Mouse (Mus musculus): ENCODE measurements at regions not wholly inside any gene's neighbourhood (a gene's known extent, or its start where the extent isn't known, plus 50 kb on each side); places are given as distances from the start of the nearest gene placed in this dataset.

DNA sequence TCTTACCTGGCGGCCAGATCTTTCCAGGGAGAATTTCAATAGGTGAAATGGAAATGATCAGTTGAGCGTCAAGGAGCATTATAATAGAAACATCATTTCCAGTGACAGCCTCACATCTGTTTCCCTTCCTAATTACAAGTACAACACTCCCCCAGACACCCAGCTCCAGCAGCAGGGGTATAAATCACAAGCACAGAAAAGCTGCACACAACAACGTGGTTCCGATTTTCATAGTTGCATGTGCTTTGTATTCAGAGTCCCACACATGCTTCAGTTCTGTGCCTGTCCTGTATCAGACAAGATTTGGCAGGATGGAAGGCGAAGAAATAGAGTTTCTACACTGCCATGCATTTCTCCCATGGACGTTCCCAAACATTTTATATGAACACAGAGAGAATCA is 215.7 kb downstream of the Hdgfl1 start:
- 78% methylated on average over 6 of the region's 6 CpGs for WGBS
- no peak overlapping the region for H3K4me3 ChIP-seq (ENCODE audit: control insufficient read depth, insufficient read depth, low read length)
- TF ChIP-seq CTCF (IDR thresholded peaks at IDR 0.05; ENCODE audit: borderline replicate concordance, control insufficient read depth, extremely low read depth, insufficient read depth, low read length, poor library complexity) (no peak), POLR2A (IDR thresholded peaks at IDR 0.05; ENCODE audit: control insufficient read depth, extremely low read depth, insufficient read depth, low read length, poor library complexity) (no peak)
- H3K27ac ChIP-seq (ENCODE audit: control insufficient read depth, insufficient read depth, low read length): no peak overlapping the region
- H3K4me1 ChIP-seq (replicated peaks; ENCODE audit: control insufficient read depth, insufficient read depth, low read length): no peaks in the 10 kb centered on the region
- no peaks in the 10 kb centered on the region for H3K36me3 ChIP-seq (ENCODE audit: control insufficient read depth, insufficient read depth, low read length)
- no peak for DNase-seq
- H3K27me3 ChIP-seq (ENCODE audit: control insufficient read depth, insufficient read depth, low read length): no peaks in the 10 kb centered on the region

DNA sequence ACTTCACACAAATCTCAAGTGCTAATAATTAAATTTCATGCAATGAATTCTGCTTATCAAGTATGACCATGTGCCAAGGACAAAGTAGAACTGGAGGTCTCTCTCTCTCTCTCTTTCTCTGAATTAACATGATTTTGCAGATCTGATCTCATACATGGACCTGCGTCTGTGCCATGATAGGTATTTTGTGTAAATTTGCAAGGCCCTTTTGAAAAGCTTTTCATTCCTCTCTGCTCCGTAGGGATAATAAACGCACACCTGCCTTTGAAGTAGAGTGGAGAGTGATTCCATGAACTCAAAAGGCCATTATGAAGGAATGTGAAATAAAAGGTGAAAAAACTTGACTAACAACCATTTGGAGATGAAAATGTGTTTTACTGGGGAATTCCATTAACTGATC is 217.8 kb downstream of the Hdgfl1 start:
- Histone ChIP-seq H3K27ac (ENCODE audit: control insufficient read depth, insufficient read depth, low read length) (no peak overlapping the region), H3K36me3 (ENCODE audit: control insufficient read depth, insufficient read depth, low read length) (no peaks in the 10 kb centered on the region), H3K4me1 (replicated peaks; ENCODE audit: control insufficient read depth, insufficient read depth, low read length) (no peaks in the 10 kb centered on the region), H3K27me3 (ENCODE audit: control insufficient read depth, insufficient read depth, low read length) (no peaks in the 10 kb centered on the region), H3K4me3 (ENCODE audit: control insufficient read depth, insufficient read depth, low read length) (no peak overlapping the region)
- TF ChIP-seq CTCF (IDR thresholded peaks at IDR 0.05; ENCODE audit: borderline replicate concordance, control insufficient read depth, extremely low read depth, insufficient read depth, low read length, poor library complexity) (no peak), POLR2A (IDR thresholded peaks at IDR 0.05; ENCODE audit: control insufficient read depth, extremely low read depth, insufficient read depth, low read length, poor library complexity) (no peak)
- no peak for DNase-seq
- WGBS: 96% methylated on average over 3 of the region's 3 CpGs

DNA sequence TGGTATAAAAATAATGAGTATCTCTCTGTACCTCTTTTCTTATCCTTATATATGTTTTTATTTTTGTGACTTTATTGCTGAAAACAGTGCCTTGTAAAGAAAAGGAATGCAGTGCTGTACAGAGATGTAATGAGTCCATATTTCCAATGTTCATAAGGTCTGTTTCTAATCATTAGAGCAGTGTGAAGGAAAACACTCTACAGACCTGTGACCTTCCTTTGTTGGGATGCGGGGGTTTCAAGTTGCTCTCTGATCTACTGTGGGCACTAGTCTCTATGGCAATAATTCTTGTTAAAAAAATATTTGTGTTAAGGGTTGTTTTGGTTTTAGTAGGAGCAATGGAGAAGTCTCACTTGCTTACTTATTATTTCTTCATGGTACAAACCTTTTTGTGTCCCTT is 231.0 kb downstream of the Hdgfl1 start:
- H3K4me1 ChIP-seq (replicated peaks; ENCODE audit: control insufficient read depth, insufficient read depth, low read length): no peaks in the 10 kb centered on the region
- no peaks in the 10 kb centered on the region for H3K36me3 ChIP-seq (ENCODE audit: control insufficient read depth, insufficient read depth, low read length)
- WGBS: 82% methylated on average over 1 of the region's 1 CpGs
- H3K27me3 ChIP-seq (ENCODE audit: control insufficient read depth, insufficient read depth, low read length): no peaks in the 10 kb centered on the region
- TF ChIP-seq CTCF (IDR thresholded peaks at IDR 0.05; ENCODE audit: borderline replicate concordance, control insufficient read depth, extremely low read depth, insufficient read depth, low read length, poor library complexity) (no peak), POLR2A (IDR thresholded peaks at IDR 0.05; ENCODE audit: control insufficient read depth, extremely low read depth, insufficient read depth, low read length, poor library complexity) (no peak)
- no peak overlapping the region for H3K4me3 ChIP-seq (ENCODE audit: control insufficient read depth, insufficient read depth, low read length)
- DNase-seq: no peak
- H3K27ac ChIP-seq (ENCODE audit: control insufficient read depth, insufficient read depth, low read length): no peak overlapping the region

DNA sequence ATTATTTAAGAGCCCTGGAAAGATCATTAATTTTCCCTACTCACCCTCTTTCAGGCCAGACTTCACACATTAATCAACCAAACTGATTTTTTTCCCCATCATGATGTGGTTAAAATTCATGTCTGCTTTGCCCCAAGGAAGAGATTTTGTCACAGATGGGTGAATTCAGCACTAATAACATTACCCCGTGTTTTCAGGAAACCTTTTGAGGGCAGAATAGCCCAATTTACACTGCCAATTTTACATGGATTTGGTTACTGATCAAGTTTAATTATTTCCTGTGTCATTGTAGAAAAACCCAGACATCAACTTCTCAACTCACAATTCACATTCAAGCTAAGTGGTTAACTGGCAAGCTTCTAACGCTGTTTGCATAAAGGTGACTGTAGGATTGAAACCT is 233.4 kb downstream of the Hdgfl1 start:
- H3K27ac ChIP-seq (ENCODE audit: control insufficient read depth, insufficient read depth, low read length): no peak overlapping the region
- TF ChIP-seq POLR2A (IDR thresholded peaks at IDR 0.05; ENCODE audit: control insufficient read depth, extremely low read depth, insufficient read depth, low read length, poor library complexity) (no peak), CTCF (IDR thresholded peaks at IDR 0.05; ENCODE audit: borderline replicate concordance, control insufficient read depth, extremely low read depth, insufficient read depth, low read length, poor library complexity) (no peak)
- H3K36me3 ChIP-seq (ENCODE audit: control insufficient read depth, insufficient read depth, low read length): no peaks in the 10 kb centered on the region
- no peak for DNase-seq
- H3K4me3 ChIP-seq (ENCODE audit: control insufficient read depth, insufficient read depth, low read length): no peak overlapping the region
- no peaks in the 10 kb centered on the region for H3K4me1 ChIP-seq (replicated peaks; ENCODE audit: control insufficient read depth, insufficient read depth, low read length)
- H3K27me3 ChIP-seq (ENCODE audit: control insufficient read depth, insufficient read depth, low read length): no peaks in the 10 kb centered on the region
- 42% methylated on average over 2 of the region's 2 CpGs for WGBS

DNA sequence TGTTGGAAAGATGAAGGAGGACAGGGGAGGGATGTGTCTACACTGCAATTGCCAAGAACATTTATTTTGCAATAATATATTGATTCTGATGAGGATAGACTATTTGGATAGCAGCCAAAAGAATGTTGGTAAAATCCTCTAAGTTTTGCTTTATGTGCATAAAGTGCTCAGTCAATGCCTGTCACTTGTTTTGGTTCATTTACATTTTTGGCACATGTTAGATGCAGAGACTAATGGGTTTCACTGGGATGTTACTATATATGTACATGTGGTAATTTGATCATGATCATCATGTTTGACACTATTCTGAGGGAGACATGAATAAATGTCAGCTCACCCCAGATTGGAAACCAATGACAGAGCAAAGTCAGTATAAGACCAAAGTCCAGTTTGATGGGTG is 237.2 kb downstream of the Hdgfl1 start:
- Histone ChIP-seq H3K4me3 (ENCODE audit: control insufficient read depth, insufficient read depth, low read length) (no peak overlapping the region), H3K36me3 (ENCODE audit: control insufficient read depth, insufficient read depth, low read length) (no peaks in the 10 kb centered on the region), H3K27me3 (ENCODE audit: control insufficient read depth, insufficient read depth, low read length) (no peaks in the 10 kb centered on the region), H3K4me1 (replicated peaks; ENCODE audit: control insufficient read depth, insufficient read depth, low read length) (no peaks in the 10 kb centered on the region), H3K27ac (ENCODE audit: control insufficient read depth, insufficient read depth, low read length) (no peak overlapping the region)
- TF ChIP-seq POLR2A (IDR thresholded peaks at IDR 0.05; ENCODE audit: control insufficient read depth, extremely low read depth, insufficient read depth, low read length, poor library complexity): no peak
- DNase-seq: no peak

DNA sequence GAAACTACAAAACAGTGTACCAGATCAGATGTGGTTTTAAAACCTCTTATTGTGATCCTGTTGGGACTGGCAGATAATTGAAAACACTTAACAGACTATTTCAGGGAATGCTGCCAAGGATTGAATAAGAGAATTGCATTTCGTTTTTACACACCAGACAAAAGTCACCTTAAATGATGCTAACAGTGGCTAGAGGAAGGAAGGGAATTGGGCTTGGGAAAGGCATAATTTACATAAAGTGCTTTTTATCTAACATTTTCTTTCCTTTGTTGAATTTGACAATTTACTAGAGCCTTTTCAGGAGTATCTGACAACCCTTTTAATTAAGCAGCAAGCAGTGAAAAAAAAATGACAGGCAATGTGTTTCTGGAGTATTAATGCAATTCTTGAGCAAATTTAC is 250.9 kb downstream of the Hdgfl1 start:
- H3K27ac ChIP-seq (ENCODE audit: control insufficient read depth, insufficient read depth, low read length): no peak overlapping the region
- no peak overlapping the region for H3K4me3 ChIP-seq (ENCODE audit: control insufficient read depth, insufficient read depth, low read length)
- H3K36me3 ChIP-seq (ENCODE audit: control insufficient read depth, insufficient read depth, low read length): no peaks in the 10 kb centered on the region
- WGBS: 65% methylated on average over 1 of the region's 1 CpGs
- DNase-seq: no peak
- TF ChIP-seq CTCF (IDR thresholded peaks at IDR 0.05; ENCODE audit: borderline replicate concordance, control insufficient read depth, extremely low read depth, insufficient read depth, low read length, poor library complexity) (no peak), POLR2A (IDR thresholded peaks at IDR 0.05; ENCODE audit: control insufficient read depth, extremely low read depth, insufficient read depth, low read length, poor library complexity) (no peak)
- H3K4me1 ChIP-seq (replicated peaks; ENCODE audit: control insufficient read depth, insufficient read depth, low read length): no peaks in the 10 kb centered on the region
- no peaks in the 10 kb centered on the region for H3K27me3 ChIP-seq (ENCODE audit: control insufficient read depth, insufficient read depth, low read length)

DNA sequence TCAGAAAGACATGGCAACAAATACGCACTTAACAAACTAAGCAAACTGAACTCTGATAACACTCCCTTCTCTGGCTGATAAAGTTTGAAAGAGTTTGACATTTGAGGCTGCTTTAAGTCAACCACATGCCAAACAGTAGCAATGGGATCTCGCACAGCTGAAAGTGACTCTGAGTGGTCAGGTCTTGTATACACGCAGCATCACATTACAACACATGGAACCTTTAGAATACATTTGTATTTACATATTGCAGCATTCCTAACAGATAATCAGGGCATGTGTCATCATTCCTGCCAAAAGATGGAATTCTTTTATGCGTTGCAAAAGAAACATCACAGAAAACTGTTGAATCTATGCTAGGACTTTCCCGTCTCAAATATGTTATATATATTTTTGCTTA is 251.5 kb downstream of the Hdgfl1 start:
- 93% methylated on average over 5 of the region's 5 CpGs for WGBS
- Histone ChIP-seq H3K36me3 (ENCODE audit: control insufficient read depth, insufficient read depth, low read length) (no peaks in the 10 kb centered on the region), H3K4me3 (ENCODE audit: control insufficient read depth, insufficient read depth, low read length) (no peak overlapping the region), H3K27ac (ENCODE audit: control insufficient read depth, insufficient read depth, low read length) (no peak overlapping the region), H3K4me1 (replicated peaks; ENCODE audit: control insufficient read depth, insufficient read depth, low read length) (no peaks in the 10 kb centered on the region), H3K27me3 (ENCODE audit: control insufficient read depth, insufficient read depth, low read length) (no peaks in the 10 kb centered on the region)
- DNase-seq: no peak
- no peak for TF ChIP-seq CTCF (IDR thresholded peaks at IDR 0.05; ENCODE audit: borderline replicate concordance, control insufficient read depth, extremely low read depth, insufficient read depth, low read length, poor library complexity)
- TF ChIP-seq POLR2A (IDR thresholded peaks at IDR 0.05; ENCODE audit: control insufficient read depth, extremely low read depth, insufficient read depth, low read length, poor library complexity): no peak
